Mouse (Mus musculus) spleen, adult 2 months (tissue): Measurements from ENCODE around the gene Rxfp4. TPM values are rescaled to one million over a fixed set of nuclear protein-coding genes. Genes with fewer than 3 reads are reported as not detected.
"Not testable (repeated sequence)": the region's sequence is repeated elsewhere in the genome, so short reads cannot be mapped to it uniquely, and the experiment has no call there.

Source experiments
- DNase-seq, 2 experiments: peaks; one replicate each; pipeline versions ENCODE4 v3.0.0 to v3.0.0-alpha.2; 2012 to 2021; ENCODE audit warnings: low spot score in 2 of 2, low read depth in 1 of 2
- H3K27ac ChIP-seq: fragments of 200-500 bp; 2 replicates; pipeline ENCODE4 v1.5.1; 2012; ENCODE audit warnings: low read length, inconsistent platforms; ENCODE audit not compliant: insufficient read depth
- H3K27me3 ChIP-seq: fragments of 200-500 bp; 2 replicates; pipeline ENCODE4 v1.6.1; 2012; ENCODE audit warnings: mild to moderate bottlenecking, moderate library complexity, low read length, inconsistent platforms; ENCODE audit not compliant: control insufficient read depth, insufficient read depth
- H3K36me3 ChIP-seq: fragments of 200-500 bp; 2 replicates; pipeline ENCODE4 v1.6.1; 2012; ENCODE audit warnings: mild to moderate bottlenecking, low read length, inconsistent platforms; ENCODE audit not compliant: control insufficient read depth, insufficient read depth
- H3K4me1 ChIP-seq: fragments of 200-500 bp; 2 replicates; pipeline ENCODE4 v1.6.1; 2011; ENCODE audit warnings: inconsistent platforms; ENCODE audit not compliant: control insufficient read depth, insufficient read depth, insufficient read length
- H3K4me3 ChIP-seq: fragments of 200-500 bp; 2 replicates; pipeline ENCODE4 v1.5.1; 2011; ENCODE audit warnings: mild to moderate bottlenecking, inconsistent platforms; ENCODE audit not compliant: insufficient read depth, insufficient read length; ENCODE audit errors: extremely low read depth
- CTCF ChIP-seq: fragments of 200-500 bp; IDR thresholded peaks from 2 replicates; pipeline ENCODE4 v1.5.1; 2011; ENCODE audit warnings: mild to moderate bottlenecking, inconsistent platforms; ENCODE audit not compliant: insufficient read depth, insufficient read length, insufficient replicate concordance; ENCODE audit errors: extremely low read depth
- POLR2A ChIP-seq: fragments of 200-500 bp; IDR thresholded peaks from 2 replicates; pipeline ENCODE4 v1.6.1; 2011; ENCODE audit warnings: low read depth, low read length, inconsistent platforms
- WGBS: fragments of 180-500 bp; shearing (Covaris S2); methylation state at CpG from one replicate; pipeline ENCODE4 v1.1.7; 2018; 5-methylcytosine and 5-hydroxymethylcytosine counted together
- polyA plus RNA-seq: library from polyadenylated mRNA; depleted of rRNA; stranded (reverse); fragments of >200 nt; gene quantifications from 2 replicates; pipeline ENCODE4 v1.2.3, GENCODE M21; 2012

The Rxfp4 gene
- polyA plus RNA-seq, 1 experiment = not detected

DNA sequence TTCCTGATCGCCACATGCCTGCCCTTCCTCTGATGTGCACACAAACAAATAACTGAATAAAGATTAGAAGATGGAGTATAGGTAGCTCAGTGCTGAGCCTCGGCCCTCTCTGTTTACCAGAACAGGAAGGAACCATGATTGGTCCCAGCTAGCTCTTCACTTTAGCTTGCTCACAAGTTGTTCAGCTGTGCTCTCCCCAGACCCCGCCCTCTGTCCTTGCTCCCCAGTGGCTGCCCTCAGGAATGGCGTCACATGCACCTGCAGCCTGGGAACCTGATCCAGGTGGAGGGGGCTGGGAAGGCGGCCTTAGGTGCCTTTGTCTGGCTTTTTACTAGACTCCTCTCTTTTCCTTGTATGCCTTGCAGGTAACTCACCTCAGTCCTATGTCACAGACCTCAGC lies 37.8 kb downstream of the Rxfp4 start:
- H3K36me3 ChIP-seq = peaks cover 2% of the 10 kb centered on the region; the same call in 1 of the 2 replicates
- no peak overlapping the region for H3K27ac ChIP-seq
- H3K4me3 ChIP-seq = no peak overlapping the region
- DNase-seq = no peak
- peaks cover 19% of the 10 kb centered on the region; the same call in 1 of the 2 replicates for H3K4me1 ChIP-seq
- TF ChIP-seq CTCF = no peak
- TF ChIP-seq POLR2A = no peak
- 67% methylated on average over 5 of the region's 5 CpGs for WGBS
- no peaks in the 10 kb centered on the region for H3K27me3 ChIP-seq

DNA sequence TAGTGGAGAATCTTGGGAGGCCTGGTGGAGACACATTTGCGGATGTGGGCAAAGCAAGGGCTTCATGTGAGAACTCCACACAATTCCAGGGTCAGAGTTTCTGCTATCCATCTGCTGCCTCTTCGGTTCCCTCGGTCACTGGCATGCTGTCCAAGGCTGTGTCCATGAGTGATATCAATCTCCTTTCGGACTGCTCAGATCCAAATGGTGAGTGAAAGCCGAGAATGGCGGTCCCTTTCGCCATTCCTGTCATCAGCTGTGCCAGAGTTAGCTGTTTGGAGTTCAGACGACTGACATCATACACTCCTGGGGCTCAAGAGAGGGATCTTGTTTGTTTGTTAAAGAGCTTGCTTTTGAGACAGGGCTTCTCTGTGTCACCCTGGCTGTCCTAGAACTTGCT lies 38.5 kb downstream of the Rxfp4 start:
- 87% methylated on average over 8 of the region's 8 CpGs for WGBS
- H3K4me1 ChIP-seq = peaks cover 16% of the 10 kb centered on the region; the same call in 1 of the 2 replicates

DNA sequence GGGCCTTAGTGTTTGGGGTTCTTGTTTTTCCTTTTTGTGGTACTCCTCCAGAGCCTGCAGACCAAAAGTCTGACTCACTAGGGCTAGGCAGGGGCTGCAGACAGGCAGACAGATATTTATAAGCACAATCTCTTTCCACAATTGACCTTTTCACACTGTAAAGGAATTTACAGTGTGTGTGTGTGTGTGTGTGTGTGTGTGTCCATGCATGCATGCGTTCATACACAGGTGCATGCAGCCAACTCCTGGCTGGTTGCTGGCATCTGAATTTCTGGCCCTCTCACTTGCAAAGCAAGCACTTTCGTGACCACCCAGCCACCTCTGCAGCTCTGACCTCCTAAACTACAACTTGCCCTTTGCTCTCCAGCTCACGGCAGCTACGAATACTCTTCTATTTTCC lies 43.9 kb downstream of the Rxfp4 start:
- TF ChIP-seq CTCF (no peak), POLR2A (no peak)
- Histone ChIP-seq H3K27me3 (no peaks in the 10 kb centered on the region), H3K36me3 (no peaks in the 10 kb centered on the region), H3K27ac (no peak overlapping the region), H3K4me1 (peaks cover 2% of the 10 kb centered on the region; the same call in 1 of the 2 replicates), H3K4me3 (peak overlapping the region; percentile 16; the same call in 1 of the 2 replicates)
- no peak for DNase-seq
- WGBS = 79% methylated on average over 4 of the region's 4 CpGs

More for the DNA sequence above, 38.5 kb downstream of the Rxfp4 start:
- no peak for DNase-seq
- Histone ChIP-seq H3K36me3 (peaks cover 2% of the 10 kb centered on the region; the same call in 1 of the 2 replicates), H3K27me3 (no peaks in the 10 kb centered on the region), H3K4me3 (no peak overlapping the region), H3K27ac (no peak overlapping the region)
- no peak for TF ChIP-seq CTCF
- TF ChIP-seq POLR2A = no peak

DNA sequence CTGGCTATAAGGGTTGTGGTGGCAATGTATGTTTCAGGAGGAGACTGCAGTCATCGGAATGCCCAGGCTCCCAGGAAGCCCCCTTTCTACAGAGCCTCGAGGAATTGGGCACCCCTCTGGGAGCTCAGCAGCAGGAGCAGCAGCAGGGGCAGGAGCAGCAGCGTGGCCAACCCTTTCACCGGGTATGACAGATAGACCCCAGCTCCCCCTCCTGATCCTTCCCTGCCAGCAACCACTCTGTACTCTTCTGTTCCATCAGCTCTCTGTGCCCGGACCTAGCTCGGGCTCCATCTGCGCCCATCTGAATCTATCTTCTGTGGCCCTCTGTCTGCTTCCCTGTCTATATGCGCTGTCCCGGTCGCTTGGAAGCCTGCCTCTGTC lies 45.2 kb downstream of the Rxfp4 start:
- H3K36me3 ChIP-seq = no peaks in the 10 kb centered on the region
- DNase-seq = no peak
- no peak overlapping the region; the same call in 1 of the 2 replicates for H3K27ac ChIP-seq
- peak overlapping the region; percentile 11; the same call in 1 of the 2 replicates for H3K4me3 ChIP-seq
- H3K27me3 ChIP-seq = no peaks in the 10 kb centered on the region
- H3K4me1 ChIP-seq = peaks cover 2% of the 10 kb centered on the region; the same call in 1 of the 2 replicates
- TF ChIP-seq CTCF = no peak
- no peak for TF ChIP-seq POLR2A
- 52% methylated on average over 10 of the region's 10 CpGs for WGBS

DNA sequence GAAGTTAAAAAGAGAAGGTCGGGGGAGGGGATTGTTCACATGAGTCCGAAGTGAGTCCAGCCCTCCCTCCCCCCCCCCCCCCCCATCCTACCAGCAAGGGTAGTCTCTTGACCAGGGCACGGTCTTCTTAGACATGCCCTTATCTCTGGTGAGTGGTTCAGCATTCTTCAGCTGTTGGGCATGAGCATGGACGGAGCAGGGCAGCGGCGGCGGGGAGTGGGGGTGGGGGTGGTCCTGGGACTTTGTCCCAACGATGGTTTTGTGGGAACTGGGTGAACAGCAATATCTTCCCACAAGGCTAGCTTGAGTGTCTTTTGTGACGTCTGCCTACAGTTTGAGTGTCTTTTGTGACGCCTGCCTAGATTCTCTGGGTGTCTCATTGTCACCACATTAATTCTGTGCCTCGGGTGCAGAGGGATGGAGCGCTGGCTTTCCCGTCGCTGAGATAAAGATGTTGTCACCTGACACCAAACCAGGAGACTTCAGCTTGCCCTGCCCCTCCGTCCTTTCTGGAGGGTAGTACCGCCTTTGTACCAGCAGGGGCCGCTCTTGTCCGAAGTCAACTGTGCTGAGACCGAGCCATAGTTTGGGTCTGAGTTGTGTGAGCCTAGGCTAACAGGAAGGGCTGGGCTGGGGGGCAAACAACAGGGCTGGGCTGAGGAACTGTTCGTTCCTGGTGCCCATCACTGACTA lies 45.7 kb downstream of the Rxfp4 start:
- peak overlapping the region; percentile 11; the same call in 1 of the 2 replicates for H3K4me3 ChIP-seq
- TF ChIP-seq POLR2A = no peak
- TF ChIP-seq CTCF = peak; percentile 99
- 3% methylated on average over 20 of the region's 20 CpGs for WGBS

DNA sequence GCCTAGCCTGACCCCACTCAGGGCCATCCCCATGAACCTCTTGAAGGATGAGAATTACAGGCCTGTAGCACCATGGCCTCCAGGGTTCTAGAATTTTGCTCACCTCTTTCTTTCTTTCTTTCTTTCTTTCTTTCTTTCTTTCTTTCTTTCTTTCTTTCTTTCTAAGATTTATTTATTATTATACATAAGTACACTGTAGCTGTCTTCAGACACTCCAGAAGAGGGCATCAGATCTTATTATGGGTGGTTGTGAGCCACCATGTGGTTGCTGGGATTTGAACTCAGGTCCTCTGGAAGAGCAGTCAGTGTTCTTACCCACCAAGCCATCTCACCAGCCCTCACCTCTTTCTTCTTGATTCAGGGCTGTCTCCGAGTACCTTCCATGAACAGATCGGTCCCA lies 47.3 kb downstream of the Rxfp4 start, which contains the start of gene Arhgef2:
Arhgef2 (plus strand) TSS at position 301 of the 400 bp plus-strand sequence.
- H3K4me1 ChIP-seq, H3K27ac ChIP-seq, H3K36me3 ChIP-seq, H3K4me3 ChIP-seq, H3K27me3 ChIP-seq, DNase-seq: not testable (repeated sequence)
- WGBS = 97% methylated on average over 2 of the region's 2 CpGs

More for the DNA sequence above, 45.7 kb downstream of the Rxfp4 start:
- Histone ChIP-seq H3K4me1 (peaks cover 2% of the 10 kb centered on the region; the same call in 1 of the 2 replicates), H3K27me3 (no peaks in the 10 kb centered on the region), H3K36me3 (no peaks in the 10 kb centered on the region), H3K27ac (no peak overlapping the region)
- DNase-seq = peak; percentile 61 to 85

DNA sequence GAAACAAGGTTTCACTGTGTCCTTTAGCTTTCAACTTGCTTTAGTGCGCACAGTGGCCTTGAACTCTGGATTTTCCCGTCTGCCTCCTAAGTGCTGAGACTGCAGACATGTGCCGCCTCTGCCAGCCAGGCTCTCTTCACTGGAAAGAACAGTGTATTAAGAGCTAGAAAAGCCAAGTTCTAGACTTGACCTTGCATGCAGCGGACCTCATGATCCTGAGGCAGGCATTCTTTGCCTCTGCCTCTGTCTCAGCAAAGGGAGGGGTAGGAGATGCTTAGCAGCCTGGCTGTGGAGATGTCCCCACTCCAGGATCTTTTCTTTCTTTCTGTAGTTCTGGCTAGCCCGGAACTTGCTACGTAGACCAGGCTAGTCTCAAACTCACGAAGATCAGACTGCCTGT lies 48.1 kb downstream of the Rxfp4 start:
- no peak for TF ChIP-seq CTCF
- TF ChIP-seq POLR2A = no peak
- Histone ChIP-seq H3K4me1 (peaks cover 2% of the 10 kb centered on the region; the same call in 1 of the 2 replicates), H3K36me3 (no peaks in the 10 kb centered on the region), H3K27ac (no peak overlapping the region), H3K4me3 (no peak overlapping the region), H3K27me3 (no peaks in the 10 kb centered on the region)
- 88% methylated on average over 7 of the region's 7 CpGs for WGBS
- no peak for DNase-seq
